Mouse (Mus musculus) midbrain, embryonic 14.5 days (tissue): ENCODE data around the gene Klhdc4. TPM values are rescaled to one million over a fixed set of nuclear protein-coding genes. Genes with fewer than 3 reads are reported as not detected.

Experiments
- ATAC-seq: fragments of 200-750 bp; cut with Nextera tagmentation; 2 replicates; pipeline ENCODE4 v1.8.0; 2017; ENCODE audit warnings: moderate number of reproducible peaks, moderate library complexity; ENCODE audit not compliant: low FRiP score, low TSS enrichment
- DNase-seq: peaks from one replicate; pipeline ENCODE4 v3.0.0-alpha.2; 2015
- H3K27ac ChIP-seq: fragments of 300-500 bp; sonication (generic); replicated peaks from 2 replicates; pipeline ENCODE4 v1.5.1; 2014; ENCODE audit warnings: mild to moderate bottlenecking, low read depth, low read length, moderate library complexity
- H3K27me3 ChIP-seq: fragments of 300-500 bp; sonication (generic); 2 replicates; pipeline ENCODE4 v1.6.1; 2014; ENCODE audit warnings: low read length, control low read depth, mixed read lengths; ENCODE audit not compliant: control insufficient read depth, insufficient read depth
- H3K36me3 ChIP-seq: fragments of 300-500 bp; sonication (generic); 2 replicates; pipeline ENCODE4 v1.6.1; 2014; ENCODE audit warnings: low read length, control low read depth; ENCODE audit not compliant: control insufficient read depth, insufficient read depth
- H3K4me1 ChIP-seq: fragments of 300-500 bp; sonication (generic); 2 replicates; pipeline ENCODE4 v1.6.1; 2014; ENCODE audit warnings: mild to moderate bottlenecking, antibody characterized with exemption, low read length, control low read depth; ENCODE audit not compliant: control insufficient read depth, insufficient read depth
- H3K4me2 ChIP-seq: fragments of 300-500 bp; sonication (generic); 2 replicates; pipeline ENCODE4 v1.6.1; 2014; ENCODE audit warnings: mild to moderate bottlenecking, low read length, moderate library complexity
- H3K4me3 ChIP-seq: fragments of 300-500 bp; sonication (generic); replicated peaks from 2 replicates; pipeline ENCODE4 v1.5.1; 2014; ENCODE audit warnings: low read depth, low read length
- H3K9ac ChIP-seq: fragments of 300-500 bp; sonication (generic); replicated peaks from 2 replicates; pipeline ENCODE4 v1.6.1; 2014; ENCODE audit warnings: mild to moderate bottlenecking, low read length, moderate library complexity
- H3K9me3 ChIP-seq: fragments of 300-500 bp; sonication (generic); 2 replicates; pipeline ENCODE4 v1.6.1; 2016; ENCODE audit warnings: low read length, control low read depth, mixed read lengths; ENCODE audit not compliant: control insufficient read depth
- WGBS: fragments of 180-500 bp; shearing (Covaris S2); extraction: QIAGEN DNeasy Blood & Tissue Kit; methylation state at CpG from one replicate; pipeline ENCODE4 v1.1.7; 2014; 5-methylcytosine and 5-hydroxymethylcytosine counted together
- polyA plus RNA-seq: library from polyadenylated mRNA; unstranded; fragments of >200 nt; fragmentation: Nextera tagmentation; extraction: Ambion mirVana; gene quantifications from 2 replicates; pipeline ENCODE4 v1.2.1, GENCODE M21; 2014

Klhdc4 gene
- polyA plus RNA-seq, 1 experiment from 2014 or later, result 41.7 TPM

DNA sequence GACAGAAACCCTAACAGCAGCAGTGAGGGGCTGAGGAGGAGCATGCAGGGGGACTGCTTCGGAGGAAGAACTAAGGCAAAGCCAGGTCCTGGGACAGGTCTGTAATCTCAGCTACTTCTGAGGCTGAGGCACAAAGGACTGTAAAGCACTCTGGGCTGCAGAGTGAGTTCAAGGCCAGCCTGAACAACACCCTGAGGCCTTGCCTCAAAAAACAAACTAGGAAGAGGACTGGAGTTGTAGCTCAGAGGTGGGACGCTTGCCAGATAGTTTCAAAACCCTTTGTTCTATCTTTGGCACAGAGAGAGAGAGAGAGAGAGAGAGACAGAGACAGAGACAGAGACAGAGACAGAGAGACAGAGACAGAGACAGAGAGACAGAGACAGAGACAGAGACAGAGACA, 24.2 kb upstream of the Klhdc4 start:
- WGBS, result 82% methylated on average over 2 of the region's 2 CpGs
- Histone ChIP-seq H3K4me2 (no peak overlapping the region), H3K9me3 (no peaks in the 10 kb centered on the region)

DNA sequence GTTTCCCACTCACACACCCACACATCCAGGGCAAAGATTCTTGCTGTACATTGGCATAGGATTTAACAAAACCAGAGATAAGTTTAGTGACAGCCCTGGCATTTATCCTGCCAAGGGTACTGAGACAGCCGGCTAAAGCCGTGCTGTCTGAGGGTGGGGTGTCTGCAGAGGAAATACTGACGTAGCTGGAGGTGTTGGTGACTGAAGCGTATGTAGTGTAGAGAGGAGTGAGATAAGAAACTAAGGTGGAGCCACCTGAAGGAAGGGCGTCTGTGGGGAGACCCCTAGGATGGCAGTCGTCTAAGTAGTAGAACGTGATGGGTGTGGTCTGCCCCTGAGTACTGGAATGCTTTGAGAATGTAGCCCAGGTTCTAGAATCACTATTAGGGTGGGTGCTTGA, 23.1 kb upstream of the Klhdc4 start:
- WGBS, result 67% methylated on average over 7 of the region's 7 CpGs
- Histone ChIP-seq H3K4me1 (peaks cover 7% of the 10 kb centered on the region; the same call in 1 of the 2 replicates), H3K27ac (no peak overlapping the region), H3K4me3 (no peak overlapping the region), H3K36me3 (no peaks in the 10 kb centered on the region), H3K27me3 (no peaks in the 10 kb centered on the region), H3K9ac (no peak overlapping the region), H3K9me3 (no peaks in the 10 kb centered on the region), H3K4me2 (no peak overlapping the region)
- ATAC-seq (no peak), DNase-seq (no peak)

More for the DNA sequence above, 24.2 kb upstream of the Klhdc4 start:
- peaks cover 8% of the 10 kb centered on the region; the same call in 1 of the 2 replicates for H3K4me1 ChIP-seq
- H3K4me3 ChIP-seq, result no peak overlapping the region
- no peak overlapping the region for H3K9ac ChIP-seq
- no peaks in the 10 kb centered on the region for H3K36me3 ChIP-seq
- DNase-seq (no peak), ATAC-seq (no peak)
- no peak overlapping the region for H3K27ac ChIP-seq
- no peaks in the 10 kb centered on the region for H3K27me3 ChIP-seq

DNA sequence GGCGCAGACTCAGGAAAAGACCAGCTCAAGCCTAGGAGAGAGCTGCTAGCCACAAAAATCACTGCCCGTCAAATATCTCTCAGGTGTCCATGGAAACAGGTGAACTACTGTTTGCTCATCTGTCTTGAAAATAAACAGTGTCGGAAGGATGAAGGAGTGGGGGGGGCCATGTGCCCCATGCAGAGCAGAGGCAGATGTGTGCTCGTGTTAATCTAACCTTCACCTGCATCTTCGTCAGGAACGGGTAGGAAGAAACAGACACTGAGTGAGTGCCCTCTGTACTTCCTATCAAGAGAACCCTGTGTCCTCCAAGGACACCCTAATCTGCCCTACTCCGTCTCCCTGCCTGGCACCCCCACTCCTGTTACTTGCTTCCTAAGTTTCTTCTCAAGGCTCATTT, 22.3 kb upstream of the Klhdc4 start:
- Histone ChIP-seq H3K4me1 (peaks cover 6% of the 10 kb centered on the region; the same call in 1 of the 2 replicates), H3K27ac (no peak overlapping the region), H3K4me2 (no peak overlapping the region), H3K9me3 (no peaks in the 10 kb centered on the region), H3K9ac (0 out of 2 replicates have a peak overlapping the region, but pooled peaks have one; percentile 30), H3K36me3 (no peaks in the 10 kb centered on the region), H3K4me3 (no peak overlapping the region), H3K27me3 (no peaks in the 10 kb centered on the region)
- DNase-seq, result no peak
- WGBS, result 41% methylated on average over 7 of the region's 7 CpGs
- no peak for ATAC-seq

DNA sequence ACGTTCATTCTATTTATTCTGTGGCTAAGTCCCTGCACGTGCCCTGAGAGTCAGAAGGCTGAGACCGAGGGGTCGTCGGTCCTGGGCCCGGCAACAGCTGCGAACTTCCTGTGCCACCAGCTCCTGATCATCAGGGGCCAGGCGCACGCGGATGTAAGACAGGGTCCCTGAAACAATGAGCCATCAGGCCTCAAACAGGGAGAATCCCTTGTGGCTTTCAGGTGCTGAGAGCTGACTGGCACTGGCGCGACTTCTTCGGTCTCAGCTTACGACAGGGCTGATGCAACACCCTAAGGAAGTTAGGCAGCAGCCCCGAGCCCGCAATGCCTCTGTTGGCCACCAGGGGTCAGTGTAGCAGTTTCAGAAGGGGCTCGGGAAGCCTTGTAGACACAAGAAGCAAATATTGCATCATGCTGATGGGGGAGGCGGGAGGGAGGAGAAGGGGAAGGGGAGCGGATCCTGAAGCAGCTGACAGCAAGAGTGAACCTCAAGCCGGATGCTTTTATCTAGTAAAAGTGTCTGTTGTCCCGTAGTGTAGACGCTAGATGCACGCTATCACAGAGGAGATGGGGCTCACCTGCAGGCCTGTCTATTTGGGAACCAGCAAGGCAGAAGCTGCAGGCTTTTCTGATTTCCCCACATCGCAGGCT, 21.6 kb upstream of the Klhdc4 start:
- WGBS, result 5% methylated on average over 24 of the region's 24 CpGs
- no peak overlapping the region for H3K4me3 ChIP-seq

DNA sequence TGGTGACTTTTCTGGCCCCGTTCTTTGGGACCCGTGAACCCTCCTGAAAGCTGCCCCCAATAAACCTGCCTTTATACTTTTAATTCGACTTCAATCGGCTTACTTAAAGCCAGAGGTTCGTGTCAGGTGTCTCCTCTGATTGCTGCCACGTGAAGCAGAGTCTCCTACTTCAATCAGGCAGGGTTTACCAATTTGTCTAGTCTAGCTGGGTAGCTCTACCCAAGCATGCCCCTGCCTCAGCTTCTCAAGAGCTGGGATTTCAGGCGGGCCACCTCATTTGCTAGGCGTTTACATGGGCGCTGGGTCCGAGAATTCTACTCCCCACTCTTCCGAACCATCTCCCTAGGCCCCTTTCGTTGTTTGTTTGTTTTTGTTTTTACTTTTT, 21.1 kb upstream of the Klhdc4 start:
- Histone ChIP-seq H3K4me2 (peak overlapping the region; percentile 44), H3K9me3 (no peaks in the 10 kb centered on the region), H3K4me3 (no peak overlapping the region), H3K4me1 (peaks cover 6% of the 10 kb centered on the region; the same call in 1 of the 2 replicates), H3K27me3 (no peaks in the 10 kb centered on the region), H3K9ac (no peak overlapping the region), H3K27ac (no peak overlapping the region), H3K36me3 (no peaks in the 10 kb centered on the region)
- WGBS, result 44% methylated on average over 12 of the region's 12 CpGs
- DNase-seq (peak; percentile 13), ATAC-seq (no peak)

More for the DNA sequence above, 21.6 kb upstream of the Klhdc4 start:
- H3K4me1 ChIP-seq, result peaks cover 6% of the 10 kb centered on the region; the same call in 1 of the 2 replicates
- DNase-seq (peak; percentile 98), ATAC-seq (peak; percentile 80)
- peak overlapping the region; percentile 30; the same call in 1 of the 2 replicates for H3K9ac ChIP-seq
- peak overlapping the region; percentile 44 for H3K4me2 ChIP-seq
- H3K27me3 ChIP-seq, result no peaks in the 10 kb centered on the region
- no peaks in the 10 kb centered on the region for H3K9me3 ChIP-seq
- H3K36me3 ChIP-seq, result no peaks in the 10 kb centered on the region
- H3K27ac ChIP-seq, result no peak overlapping the region; the same call in 1 of the 2 replicates

DNA sequence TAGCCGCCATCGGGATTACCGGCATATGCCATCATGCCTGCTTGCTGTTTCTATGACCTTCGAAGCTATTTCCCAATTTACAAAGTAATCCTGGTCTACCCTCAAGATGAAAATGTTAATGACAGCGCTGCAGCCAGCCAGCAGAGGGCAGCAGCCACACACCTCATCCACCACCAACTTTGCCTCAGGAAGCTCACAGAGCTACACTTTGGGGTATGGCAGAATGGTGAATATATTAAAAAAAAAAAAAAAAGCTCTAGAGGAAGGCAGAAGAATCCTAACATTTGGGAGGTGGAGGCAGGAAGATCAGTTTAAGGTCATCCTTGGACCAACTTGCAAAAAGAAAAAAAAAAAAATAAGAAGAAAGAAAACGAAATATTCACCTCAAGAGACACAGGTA, 20.6 kb upstream of the Klhdc4 start:
- H3K4me3 ChIP-seq, result no peak overlapping the region
- peaks cover 6% of the 10 kb centered on the region; the same call in 1 of the 2 replicates for H3K4me1 ChIP-seq
- 17% methylated on average over 6 of the region's 6 CpGs for WGBS
- H3K9me3 ChIP-seq, result no peaks in the 10 kb centered on the region
- no peak; the same call in 1 of the 2 replicates for ATAC-seq
- no peak overlapping the region for H3K4me2 ChIP-seq
- H3K27ac ChIP-seq, result no peak overlapping the region
- no peak overlapping the region for H3K9ac ChIP-seq
- no peaks in the 10 kb centered on the region for H3K36me3 ChIP-seq
- DNase-seq, result peak; percentile 88
- H3K27me3 ChIP-seq, result no peaks in the 10 kb centered on the region

DNA sequence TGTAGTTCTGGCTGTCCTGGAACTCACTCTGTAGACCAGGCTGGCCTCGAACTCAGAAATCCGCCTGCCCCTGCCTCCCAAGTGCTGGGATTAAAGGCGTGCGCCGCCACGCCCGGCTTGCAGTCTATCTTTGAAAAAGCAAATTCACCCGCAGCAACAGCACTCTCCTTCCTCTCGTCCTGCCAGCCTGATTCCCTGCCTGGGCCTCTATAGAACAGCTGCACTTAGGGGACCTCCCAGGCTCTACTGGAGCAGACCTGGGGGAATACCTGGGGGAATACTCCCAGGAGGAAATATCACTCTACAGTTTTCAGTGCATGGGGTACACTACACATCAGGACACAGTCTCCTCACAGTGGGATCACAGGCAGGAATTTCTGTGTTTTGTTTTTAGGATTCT, 19.9 kb upstream of the Klhdc4 start:
- H3K27me3 ChIP-seq, result no peaks in the 10 kb centered on the region
- peaks cover 6% of the 10 kb centered on the region; the same call in 1 of the 2 replicates for H3K4me1 ChIP-seq
- ATAC-seq, result no peak
- H3K4me3 ChIP-seq, result no peak overlapping the region
- no peak for DNase-seq
- H3K36me3 ChIP-seq, result no peaks in the 10 kb centered on the region
- no peaks in the 10 kb centered on the region for H3K9me3 ChIP-seq
- H3K4me2 ChIP-seq, result no peak overlapping the region
- no peak overlapping the region for H3K27ac ChIP-seq
- 67% methylated on average over 9 of the region's 9 CpGs for WGBS
- H3K9ac ChIP-seq, result no peak overlapping the region

DNA sequence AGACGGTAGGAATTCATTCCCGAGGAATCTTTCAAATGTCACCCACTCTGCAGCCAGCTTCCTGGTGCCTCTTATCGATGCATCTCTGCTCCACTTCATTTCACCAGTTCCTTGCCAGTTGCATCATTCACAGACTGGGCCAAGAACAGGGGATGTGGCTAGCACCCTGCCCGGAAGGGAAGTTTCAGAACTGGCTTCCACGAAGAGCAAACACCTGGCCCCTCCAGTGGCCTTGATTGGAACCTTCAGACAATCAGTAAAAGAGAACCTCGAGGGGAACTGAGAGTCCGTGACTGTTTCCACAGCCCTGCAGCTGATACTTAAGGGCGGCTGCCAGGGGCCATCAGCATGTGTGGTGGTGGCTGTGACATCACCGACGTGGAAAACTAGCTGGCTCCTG, 19.1 kb upstream of the Klhdc4 start:
- WGBS, result 74% methylated on average over 10 of the region's 10 CpGs
- H3K27me3 ChIP-seq, result no peaks in the 10 kb centered on the region
- no peak overlapping the region for H3K9ac ChIP-seq
- H3K27ac ChIP-seq, result no peak overlapping the region
- peaks cover 6% of the 10 kb centered on the region; the same call in 1 of the 2 replicates for H3K4me1 ChIP-seq
- H3K4me3 ChIP-seq, result no peak overlapping the region
- H3K9me3 ChIP-seq, result no peaks in the 10 kb centered on the region
- DNase-seq, result no peak
- no peak for ATAC-seq
- no peaks in the 10 kb centered on the region for H3K36me3 ChIP-seq
- no peak overlapping the region for H3K4me2 ChIP-seq

DNA sequence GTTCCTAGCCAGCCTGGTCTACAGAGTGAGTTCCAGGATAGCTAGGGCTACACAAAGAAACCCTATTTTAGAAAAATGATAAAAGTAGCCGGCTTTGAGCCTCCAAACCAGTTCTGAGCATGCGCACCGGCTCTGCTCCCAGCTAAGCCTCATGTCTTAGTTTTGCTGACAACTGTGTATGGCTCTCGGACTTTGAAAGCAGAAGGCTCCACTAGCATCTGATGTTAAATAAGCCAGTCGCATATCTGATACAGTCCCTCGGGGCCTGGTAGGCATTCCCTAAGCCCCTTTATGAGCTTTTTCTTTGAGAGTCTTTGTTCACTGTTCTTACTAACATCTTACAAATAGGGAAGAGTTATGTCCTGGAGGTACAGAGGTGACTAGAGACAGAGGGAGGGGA, 18.6 kb upstream of the Klhdc4 start:
- Histone ChIP-seq H3K36me3 (no peaks in the 10 kb centered on the region), H3K27me3 (no peaks in the 10 kb centered on the region), H3K9me3 (no peaks in the 10 kb centered on the region), H3K4me3 (no peak overlapping the region), H3K9ac (no peak overlapping the region), H3K4me1 (peaks cover 6% of the 10 kb centered on the region; the same call in 1 of the 2 replicates), H3K27ac (no peak overlapping the region), H3K4me2 (no peak overlapping the region)
- 73% methylated on average over 6 of the region's 6 CpGs for WGBS
- DNase-seq (no peak), ATAC-seq (no peak)
